Mouse (Mus musculus): ENCODE measurements around the gene Rnf31.
A peak's percentile ranks its signal among the peaks of the same experiment; 100 is the strongest.

- TF ChIP-seq CTCF (IDR thresholded peaks at IDR 0.05; ENCODE audit: low read depth, low read length): no peak
- no peak for TF ChIP-seq TAL1 (conservative IDR thresholded peaks at IDR 0.05; ENCODE audit: low read depth, low read length)
- no peak for TF ChIP-seq GATA1 (IDR thresholded peaks at IDR 0.05; ENCODE audit: borderline replicate concordance, low read length)
- TF ChIP-seq POLR2AphosphoS5 (IDR thresholded peaks at IDR 0.05; ENCODE audit: insufficient replicate concordance, low read depth, low read length): peak; percentile 58; the same call in 1 of the 2 replicates
- no peak for TF ChIP-seq GATA2 (IDR thresholded peaks at IDR 0.05; ENCODE audit: borderline replicate concordance, low read depth, low read length)
Measured at GRCm38 (mm10) chr14:55560202-55561073, 31.1 kb upstream of the Rnf31 start, which contains the start of gene A730061H03Rik.

All from G1E (cell line).